Mouse (Mus musculus) thymus, postnatal 10 days (tissue): Measurements from ENCODE around the gene Lrba.

Experiments
- DNase-seq, 2 experiments: peaks; one replicate each; pipeline ENCODE4 v3.0.0; 2021; ENCODE audit warnings: low spot score in 2 of 2

The Lrba gene

DNA sequence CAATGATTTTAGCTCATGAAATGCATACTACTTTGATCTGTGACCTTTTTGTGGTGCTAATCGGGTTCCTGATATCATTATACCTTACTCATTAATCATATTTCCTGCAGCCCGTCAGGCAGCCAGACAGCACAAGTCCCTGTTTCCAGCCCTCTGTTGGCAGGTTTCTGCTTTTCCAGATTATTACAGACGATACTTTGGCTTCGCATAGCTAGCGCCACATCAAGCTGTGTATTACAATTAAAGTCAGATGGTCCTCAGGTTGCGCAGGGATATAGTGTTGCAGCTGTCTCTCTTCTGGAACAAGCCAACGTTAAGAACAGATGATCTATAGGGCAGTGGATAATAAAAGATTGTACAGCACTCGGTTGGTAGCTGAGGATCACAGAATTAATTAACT is 443.7 kb downstream of the Lrba start:
- no peak for DNase-seq

DNA sequence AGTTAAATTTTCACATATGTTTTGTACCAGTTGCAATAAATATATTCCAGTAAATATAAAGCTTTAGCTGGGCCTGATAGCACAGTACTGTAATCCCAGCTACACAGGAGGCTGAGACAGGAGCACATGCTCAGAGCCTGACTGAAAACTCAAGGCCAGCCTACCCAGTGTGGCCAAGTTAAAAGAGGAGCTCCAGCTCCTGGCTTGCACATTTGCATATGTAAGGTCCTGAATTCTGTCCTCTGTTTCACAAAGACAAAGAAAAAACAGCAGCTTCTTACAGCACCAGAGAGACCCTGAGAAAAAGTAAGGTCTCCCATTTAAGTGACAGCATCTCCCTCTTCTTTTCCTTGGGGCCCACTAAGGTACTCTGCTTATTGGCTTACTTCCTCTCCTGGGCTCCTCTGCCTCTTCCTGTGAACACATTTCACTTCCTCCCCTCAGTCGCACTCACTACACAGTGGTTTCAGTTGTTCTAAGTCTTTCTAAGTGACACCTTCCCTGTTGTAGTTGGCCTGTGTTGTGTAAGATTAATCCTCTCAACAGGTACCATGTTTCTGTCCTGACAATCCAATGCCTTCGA is 453.2 kb downstream of the Lrba start:
- peak in 1 of 2 experiments; percentile 23 for DNase-seq

DNA sequence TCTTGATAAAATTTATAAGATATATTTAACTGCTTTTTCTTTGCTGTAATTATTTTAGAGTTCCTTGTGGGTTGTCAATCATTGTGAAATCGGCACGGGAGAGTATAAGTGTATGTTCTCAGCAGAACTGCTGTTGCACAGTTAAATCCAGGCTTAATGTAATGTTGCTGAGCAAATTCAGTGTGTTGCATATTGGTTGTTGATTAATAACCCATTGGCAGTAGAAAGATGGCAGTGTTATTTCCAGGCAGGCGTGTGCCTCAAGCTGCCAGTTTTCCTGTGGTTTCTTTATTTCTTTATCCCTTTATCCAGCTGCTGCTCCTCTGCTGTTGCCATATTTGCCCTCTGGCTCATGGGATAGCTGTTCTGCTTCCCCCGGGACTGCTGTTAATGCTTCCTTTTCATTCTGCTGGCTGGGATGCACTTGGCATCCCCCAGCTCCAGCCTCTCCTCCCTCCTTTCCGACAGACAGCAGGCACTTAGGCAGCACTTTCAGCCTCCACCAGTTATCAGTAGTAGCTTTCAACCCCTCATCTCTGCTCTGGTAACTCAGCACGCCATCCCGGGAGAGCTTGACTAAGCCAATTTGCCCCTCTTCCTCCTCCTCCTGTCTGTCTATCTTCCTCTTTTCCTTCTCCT is 463.2 kb downstream of the Lrba start:
- DNase-seq, result no peak

DNA sequence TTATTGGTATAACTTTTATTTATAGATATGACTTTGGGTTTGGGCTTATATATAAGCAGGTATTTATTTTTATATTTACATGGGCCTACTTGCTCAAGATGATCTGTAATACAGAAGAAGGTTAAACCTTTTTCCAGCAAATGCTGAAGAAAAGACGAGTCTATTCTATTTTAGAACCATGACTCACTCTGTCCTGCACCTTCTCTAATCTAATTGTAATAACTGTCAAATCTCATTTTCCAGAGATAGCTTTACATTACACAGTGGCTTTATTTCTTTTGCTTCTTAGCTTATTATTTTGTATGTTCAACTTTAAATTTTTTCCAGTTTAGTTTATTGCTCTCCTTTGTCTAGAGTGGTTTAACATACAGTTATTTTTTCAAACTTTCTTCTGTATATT is 464.0 kb downstream of the Lrba start:
- no peak for DNase-seq

DNA sequence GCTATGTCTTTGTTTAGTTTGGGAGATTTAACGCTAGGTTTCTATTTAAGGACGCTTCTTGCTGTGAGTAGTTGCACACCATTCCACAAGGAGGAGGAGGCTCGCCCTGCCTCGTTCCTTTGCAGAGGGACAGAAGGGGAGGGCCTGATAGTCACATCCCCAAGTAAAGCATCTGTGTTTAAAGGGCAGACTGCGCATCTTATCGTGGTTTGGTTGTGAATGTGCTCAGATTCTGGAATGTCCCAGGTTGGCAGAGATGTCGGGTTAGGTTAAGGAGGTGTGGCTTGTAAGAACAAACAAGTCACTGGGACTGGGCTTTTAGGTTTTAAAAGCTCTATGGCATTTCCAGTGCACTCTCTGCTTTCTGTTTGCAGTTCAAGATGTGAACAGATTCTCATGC is 464.8 kb downstream of the Lrba start:
- DNase-seq, result no peak

DNA sequence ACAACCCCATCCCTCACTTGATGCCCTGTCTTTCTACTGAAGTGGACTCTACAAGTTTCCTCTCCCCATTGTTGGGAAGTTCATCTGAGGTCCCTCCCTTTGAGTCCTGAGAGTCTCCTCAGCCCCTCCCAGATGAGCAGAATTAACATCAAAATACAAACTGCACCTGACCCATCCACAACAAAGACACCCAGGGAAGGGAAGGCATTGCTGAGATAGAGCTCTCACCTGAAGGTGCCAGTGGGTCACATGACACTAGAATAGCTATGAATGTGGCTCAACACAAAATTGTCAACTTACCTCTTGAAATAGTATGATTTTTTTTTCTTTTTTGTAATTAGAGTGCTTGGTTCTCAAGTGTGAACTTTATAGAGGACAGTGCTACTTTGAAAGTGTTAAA is 468.3 kb downstream of the Lrba start:
- no peak for DNase-seq

DNA sequence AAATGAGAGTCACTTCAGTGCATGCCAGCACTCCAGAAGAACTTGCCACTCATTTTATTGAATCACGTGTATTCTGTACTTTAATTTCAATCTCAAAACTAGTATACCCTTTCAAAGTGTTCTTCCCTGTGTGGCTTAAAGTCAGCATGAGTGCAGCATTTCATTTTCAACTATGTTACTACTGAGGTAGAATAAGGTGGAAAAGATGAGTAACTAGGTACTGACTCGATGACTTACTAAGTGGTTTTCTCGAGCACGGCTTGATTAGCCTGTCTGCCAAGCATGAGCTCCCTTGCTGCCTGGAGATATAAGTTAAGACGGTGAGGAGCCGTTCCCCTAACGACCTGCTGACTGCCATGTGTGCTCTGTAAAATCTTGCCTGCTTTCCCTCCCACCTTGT is 469.1 kb downstream of the Lrba start:
- no peak for DNase-seq

DNA sequence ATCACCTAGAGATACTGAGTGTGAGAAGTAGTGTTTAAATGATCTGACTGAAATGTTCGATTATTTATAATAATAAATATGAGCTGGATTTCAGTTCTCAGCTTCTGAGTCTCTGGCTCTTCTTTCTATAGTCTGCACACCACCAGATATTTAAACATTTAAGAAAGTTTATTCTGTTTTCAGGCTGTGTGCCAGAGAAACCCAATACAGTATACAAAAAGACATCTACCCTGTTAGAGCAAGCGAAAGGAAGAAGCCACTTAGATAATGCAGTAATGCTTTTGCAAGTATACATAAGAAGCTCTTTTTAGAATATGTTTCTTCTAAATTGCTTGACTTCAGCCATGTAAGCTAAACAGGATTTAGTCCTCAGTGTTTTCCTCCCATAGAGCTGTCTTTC is 474.5 kb downstream of the Lrba start:
- no peak for DNase-seq

DNA sequence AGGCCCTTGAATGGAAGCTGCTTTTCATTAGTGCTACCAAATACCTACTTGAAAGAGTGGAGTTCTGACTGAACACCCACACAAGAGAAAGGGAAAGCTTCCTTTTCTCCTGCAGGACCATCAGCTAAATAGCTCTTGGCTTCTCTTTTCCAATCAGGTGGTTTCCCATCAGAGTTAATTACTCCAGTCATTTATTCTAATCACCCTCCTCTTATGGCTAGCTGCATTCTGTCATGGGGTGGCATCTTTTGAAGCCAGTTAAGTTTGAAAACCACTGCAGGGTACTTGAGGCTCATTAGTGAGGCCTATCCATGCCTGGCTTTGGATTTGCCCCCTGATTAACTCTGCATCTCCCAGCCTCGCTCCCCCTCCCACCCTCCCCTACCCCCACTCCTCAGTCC is 476.7 kb downstream of the Lrba start:
- DNase-seq, result no peak

DNA sequence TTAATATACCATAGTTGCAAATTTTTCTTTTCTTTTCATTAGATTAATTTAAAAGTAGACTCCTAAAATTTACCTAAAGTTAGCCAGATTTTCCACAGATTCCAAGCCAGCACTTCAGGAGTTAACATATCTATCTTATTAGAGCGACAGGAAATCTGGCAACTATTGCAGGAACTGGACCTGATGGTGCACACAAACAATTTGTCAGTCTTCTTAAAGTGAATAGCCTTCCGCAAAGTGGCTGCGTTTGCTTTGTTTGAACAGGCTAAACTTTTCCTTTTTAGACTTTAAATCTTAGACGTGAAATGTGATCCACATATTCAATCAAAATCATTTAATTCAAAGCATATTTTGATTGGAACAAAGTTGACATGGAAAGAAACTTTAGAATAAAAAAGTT is 485.0 kb downstream of the Lrba start:
- DNase-seq, result no peak

DNA sequence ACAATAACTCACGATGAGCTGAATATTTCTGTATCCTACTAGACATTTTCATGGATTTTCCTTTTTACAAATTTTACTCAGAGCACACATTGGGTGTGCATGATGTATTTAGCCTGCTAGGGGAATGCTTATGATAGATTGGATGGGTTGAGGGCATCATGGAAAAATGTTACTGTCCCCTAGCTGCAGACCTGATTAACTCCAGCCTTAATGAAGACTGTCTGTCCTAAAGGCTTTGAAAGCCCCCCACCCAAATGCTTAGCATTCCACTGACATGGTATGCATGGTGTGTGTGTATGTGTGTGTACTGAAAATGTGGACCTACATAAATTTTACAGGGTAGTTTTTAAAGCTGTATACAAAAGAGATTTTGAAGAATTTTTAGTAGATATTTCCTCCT is 487.1 kb downstream of the Lrba start:
- DNase-seq, result no peak

DNA sequence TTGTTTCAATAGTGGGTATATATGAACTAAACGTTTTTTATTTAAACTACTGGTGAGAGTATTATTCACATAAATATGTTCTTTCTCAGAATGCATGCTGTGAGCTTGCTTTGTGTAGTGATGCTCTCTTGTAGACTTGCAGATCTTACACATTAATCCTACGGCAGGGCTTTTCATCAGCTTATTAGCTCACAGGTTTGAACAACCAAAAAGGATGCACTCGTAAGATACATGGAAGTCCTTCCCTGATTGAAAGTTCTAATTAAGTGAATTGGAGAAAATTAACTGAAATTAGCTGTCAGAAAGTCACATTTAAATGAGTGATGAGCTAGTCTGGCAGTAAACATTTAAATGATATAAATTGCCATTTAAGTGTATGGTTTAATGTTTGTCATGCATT is 488.3 kb downstream of the Lrba start:
- no peak for DNase-seq

DNA sequence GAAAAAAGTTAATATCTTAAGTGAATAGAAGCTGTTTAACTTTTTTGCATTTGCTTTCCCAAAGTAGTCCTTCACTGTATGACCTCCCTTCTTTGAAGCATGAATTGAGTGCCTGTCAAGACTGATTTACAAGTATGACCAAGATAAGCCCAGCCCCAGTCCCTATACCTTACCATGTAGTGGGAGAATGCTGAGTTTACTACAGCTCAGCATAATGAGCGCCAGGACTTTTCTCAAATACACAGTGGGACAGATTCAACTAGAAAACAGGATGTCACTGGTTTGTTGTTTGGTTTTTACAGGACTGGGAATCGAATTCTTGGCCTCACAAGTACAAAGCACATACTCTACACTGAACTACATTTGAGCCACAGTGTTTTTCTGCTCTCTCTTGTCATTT is 490.0 kb downstream of the Lrba start:
- DNase-seq, result no peak

DNA sequence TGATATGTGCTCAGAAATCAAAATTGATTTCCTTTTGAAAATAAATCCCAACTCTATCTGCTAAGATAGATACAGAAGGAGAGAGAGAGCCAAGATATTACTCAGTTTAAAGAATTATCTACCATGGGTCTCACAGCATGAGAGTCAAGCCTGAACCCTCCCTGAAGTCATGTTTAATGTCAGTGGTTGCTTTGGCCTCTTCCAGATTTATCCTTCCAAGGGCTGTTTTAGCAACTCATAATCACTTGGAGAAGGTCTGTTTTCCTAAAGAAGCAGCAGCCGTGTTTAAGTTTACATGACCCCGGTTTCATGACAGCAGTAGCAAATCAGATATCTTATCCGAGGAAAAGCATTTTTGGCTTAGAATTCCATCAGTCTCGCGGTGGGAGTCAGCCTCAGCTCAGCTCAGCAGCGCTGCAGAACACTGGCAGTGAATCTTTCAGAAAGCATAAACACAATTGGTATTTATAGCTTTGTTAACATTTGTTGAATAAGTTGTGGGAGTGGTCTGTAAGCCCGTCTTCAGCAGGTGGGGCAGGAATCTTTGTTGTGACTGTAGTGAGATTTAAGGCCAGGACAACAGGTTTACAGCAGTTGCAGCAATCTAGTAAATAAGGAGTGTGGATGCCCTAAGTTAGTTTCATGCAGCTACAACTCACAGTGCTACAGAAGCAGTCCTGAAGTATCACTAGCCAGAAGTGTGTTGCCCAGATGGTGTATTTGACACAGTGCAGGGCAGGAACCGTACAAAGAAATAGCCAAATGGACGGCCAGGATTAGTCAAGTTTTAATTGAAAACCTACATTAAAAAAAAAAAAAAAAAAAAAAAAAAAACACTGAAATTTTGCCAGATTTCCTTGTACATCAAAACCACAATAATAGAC is 499.2 kb downstream of the Lrba start:
- DNase-seq, result no peak

DNA sequence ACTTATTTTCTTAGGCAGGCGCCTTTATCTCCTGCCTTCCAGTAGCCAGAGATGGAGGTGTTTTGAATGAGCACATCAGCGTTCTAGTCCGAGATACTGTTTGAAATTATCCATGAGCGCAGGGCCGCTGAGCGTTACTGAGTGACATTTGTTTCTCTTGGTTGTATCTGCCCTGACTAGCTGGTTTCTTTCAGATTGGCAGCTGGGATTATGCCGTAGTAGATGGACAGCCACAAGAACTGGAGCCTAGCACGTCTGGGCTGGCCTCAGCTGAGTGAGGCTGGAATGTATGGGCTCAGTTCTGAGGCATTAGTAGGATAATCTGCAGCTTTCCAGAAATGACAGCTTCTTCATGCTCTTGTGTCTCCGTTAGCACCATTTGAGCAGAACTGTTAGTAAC is 500.6 kb downstream of the Lrba start:
- no peak for DNase-seq

DNA sequence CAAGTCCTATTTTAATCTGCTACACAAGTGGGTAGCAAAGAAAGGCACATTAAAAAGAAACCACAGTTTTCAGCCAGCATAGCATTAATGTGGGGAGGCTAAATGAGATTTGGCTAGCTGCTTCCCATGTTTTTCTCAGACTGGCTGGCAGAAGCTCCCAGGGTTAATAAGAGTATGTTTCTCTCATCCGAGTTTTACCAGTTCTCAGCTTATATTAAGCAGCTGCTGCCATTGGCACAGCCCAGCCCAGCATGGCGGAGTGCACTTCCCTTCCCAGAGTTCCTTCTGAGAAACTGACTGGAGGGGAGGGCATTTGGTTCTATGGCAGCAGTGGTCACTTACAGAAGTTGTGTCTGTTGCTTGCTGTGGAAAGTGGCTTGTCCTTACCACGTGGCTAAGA is 514.4 kb downstream of the Lrba start:
- no peak for DNase-seq

DNA sequence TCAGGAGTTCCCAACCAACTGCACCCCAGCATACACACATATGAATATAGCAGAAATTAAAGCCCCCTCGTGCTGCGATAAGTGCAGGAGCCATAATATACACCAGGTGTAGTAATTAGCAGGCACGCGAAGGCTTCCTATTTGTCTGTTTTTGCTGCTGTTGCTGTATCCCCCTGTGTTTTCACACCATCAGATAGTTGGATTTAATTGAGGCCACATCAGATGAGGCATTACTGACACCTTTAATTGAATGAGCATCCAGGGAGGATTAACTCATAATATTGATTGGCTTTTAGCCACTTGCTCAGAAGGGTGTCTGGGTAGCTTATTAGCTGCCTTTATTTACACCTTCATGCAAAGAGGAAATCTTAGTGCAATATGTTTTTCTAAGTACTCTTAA is 515.3 kb downstream of the Lrba start:
- no peak for DNase-seq

DNA sequence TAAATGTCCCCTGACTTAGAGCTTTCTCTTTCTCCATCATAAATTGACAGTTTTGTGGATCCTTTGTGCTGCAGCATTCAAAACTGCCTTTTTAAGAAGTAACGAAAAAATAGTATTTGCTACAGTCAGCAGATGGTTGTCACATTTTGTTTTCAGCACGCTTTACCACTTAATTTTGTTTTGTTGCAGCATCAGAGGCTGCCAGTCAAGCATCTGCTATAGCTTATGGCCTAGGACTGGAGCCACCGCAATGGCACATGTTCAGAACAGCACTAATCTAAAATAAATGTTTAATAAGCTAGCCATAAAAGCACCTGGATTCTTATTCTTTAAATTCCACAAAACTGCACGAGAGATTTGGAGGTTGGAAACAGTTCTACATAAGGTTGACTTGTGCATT is 520.9 kb downstream of the Lrba start:
- DNase-seq, result no peak

DNA sequence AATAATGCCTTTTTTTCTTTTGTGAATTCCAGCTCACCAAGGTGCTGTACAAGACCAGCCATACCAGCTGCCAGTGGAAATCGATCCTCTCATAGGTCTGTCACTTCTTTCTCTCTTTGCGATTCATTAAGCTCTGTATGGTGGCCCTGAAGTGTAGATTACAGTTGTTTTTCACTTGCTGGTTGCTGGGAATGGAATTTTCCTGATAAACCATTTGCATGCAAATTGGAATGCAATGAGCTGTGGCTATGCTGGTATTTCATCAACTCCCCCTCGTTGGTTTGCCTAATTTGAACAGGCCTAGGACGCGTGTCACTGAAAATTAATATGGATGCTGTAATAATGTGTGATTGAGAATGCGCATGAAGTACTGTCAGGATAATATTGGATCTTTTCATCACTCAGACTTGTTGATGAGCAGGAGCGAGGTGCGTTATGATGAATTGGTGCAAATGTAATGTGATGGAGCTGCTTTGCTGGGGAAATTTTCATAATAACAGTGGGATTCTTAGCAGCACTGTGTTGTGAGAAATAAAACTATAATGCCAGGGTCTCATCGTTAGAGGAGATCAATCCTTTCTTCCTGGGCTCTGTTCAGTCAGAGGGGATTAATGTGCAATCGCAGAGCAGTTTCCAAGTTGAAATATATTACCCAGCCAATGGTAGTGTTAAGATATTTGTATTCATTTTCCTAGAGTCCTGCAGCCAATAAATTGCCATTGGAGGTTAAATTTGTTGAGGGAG is 521.5 kb downstream of the Lrba start:
- DNase-seq, result no peak

DNA sequence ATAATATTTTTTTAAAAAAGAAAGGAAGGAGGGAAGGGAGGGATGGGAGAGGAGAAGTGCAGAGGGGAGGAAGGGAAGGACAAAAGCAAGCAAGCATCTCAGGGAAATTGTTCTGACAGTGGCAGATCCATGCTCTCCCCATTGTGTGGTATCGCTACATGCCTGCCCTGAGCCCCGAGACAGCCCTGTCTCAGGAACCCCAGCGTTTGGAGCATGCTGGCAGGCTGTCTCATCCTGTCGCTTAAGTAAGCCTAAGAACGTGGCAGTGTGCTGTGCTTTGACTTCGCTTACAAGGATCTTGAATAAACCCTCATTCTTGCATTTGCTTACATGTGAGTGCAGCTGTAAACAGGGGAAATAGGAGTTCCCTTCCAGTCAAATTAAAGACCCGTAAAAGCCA is 526.2 kb downstream of the Lrba start:
- DNase-seq, result no peak

DNA sequence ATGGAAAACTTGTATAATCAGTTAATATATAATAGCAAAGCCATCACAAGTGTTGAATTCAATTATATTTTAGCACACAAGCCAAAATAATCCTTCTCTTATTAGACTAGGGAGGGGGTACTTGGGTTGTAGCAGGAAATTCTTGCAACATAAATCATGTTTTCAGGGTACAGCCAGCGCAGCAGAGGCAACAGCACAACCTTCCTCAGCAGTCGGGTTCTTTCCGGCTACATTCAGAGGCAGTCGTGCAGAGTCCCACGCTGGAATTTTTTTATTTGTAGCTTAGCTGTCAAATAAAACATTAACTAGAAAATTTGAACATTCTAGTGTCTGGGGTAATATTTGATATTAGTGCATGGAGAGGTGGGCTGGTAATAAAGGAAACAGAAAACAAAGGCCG is 529.7 kb downstream of the Lrba start:
- no peak for DNase-seq
